Mouse (Mus musculus): ENCODE measurements around the gene Gli3. TPM values are rescaled to one million over a fixed set of nuclear protein-coding genes. Genes with fewer than 3 reads are reported as not detected.

The Gli3 gene
- polyA plus RNA-seq, 1 experiment from 2014 or later: 0.30 TPM

GRCm38 (mm10) chr13:15596667-15597066 lies 133.6 kb downstream of the Gli3 start:
- no peaks in the 10 kb centered on the region for H3K27me3 ChIP-seq (ENCODE audit: control insufficient read depth, insufficient read depth, low read depth, low read length)
- 55% methylated on average over 5 of the region's 5 CpGs for WGBS (ENCODE audit: insufficient replicate concordance)
- H3K4me3 ChIP-seq (ENCODE audit: low read depth, low read length): no peak overlapping the region
- no peaks in the 10 kb centered on the region for H3K9me3 ChIP-seq (replicated peaks; ENCODE audit: control insufficient read depth, low read length)
- no peak overlapping the region for H3K9ac ChIP-seq (ENCODE audit: low read depth, low read length)
- no peak overlapping the region for H3K4me2 ChIP-seq (ENCODE audit: low read depth, low read length)
- ATAC-seq (ENCODE audit: low read depth): no peak
- no peak overlapping the region for H3K27ac ChIP-seq (ENCODE audit: low read length)
- H3K36me3 ChIP-seq (ENCODE audit: control insufficient read depth, insufficient read depth): no peaks in the 10 kb centered on the region
- H3K4me1 ChIP-seq (ENCODE audit: control insufficient read depth, low read depth, low read length): no peaks in the 10 kb centered on the region

GRCm38 (mm10) chr13:15599741-15600140 lies 136.7 kb downstream of the Gli3 start:
- Histone ChIP-seq H3K9me3 (replicated peaks; ENCODE audit: control insufficient read depth, low read length) (no peaks in the 10 kb centered on the region), H3K4me2 (ENCODE audit: low read depth, low read length) (no peak overlapping the region), H3K27me3 (ENCODE audit: control insufficient read depth, insufficient read depth, low read depth, low read length) (no peaks in the 10 kb centered on the region), H3K4me1 (ENCODE audit: control insufficient read depth, low read depth, low read length) (no peaks in the 10 kb centered on the region), H3K27ac (ENCODE audit: low read length) (no peak overlapping the region), H3K4me3 (ENCODE audit: low read depth, low read length) (no peak overlapping the region), H3K9ac (ENCODE audit: low read depth, low read length) (no peak overlapping the region), H3K36me3 (ENCODE audit: control insufficient read depth, insufficient read depth) (no peaks in the 10 kb centered on the region)
- WGBS (ENCODE audit: insufficient replicate concordance): 61% methylated on average over 2 of the region's 2 CpGs
- ATAC-seq (ENCODE audit: low read depth): no peak

DNA sequence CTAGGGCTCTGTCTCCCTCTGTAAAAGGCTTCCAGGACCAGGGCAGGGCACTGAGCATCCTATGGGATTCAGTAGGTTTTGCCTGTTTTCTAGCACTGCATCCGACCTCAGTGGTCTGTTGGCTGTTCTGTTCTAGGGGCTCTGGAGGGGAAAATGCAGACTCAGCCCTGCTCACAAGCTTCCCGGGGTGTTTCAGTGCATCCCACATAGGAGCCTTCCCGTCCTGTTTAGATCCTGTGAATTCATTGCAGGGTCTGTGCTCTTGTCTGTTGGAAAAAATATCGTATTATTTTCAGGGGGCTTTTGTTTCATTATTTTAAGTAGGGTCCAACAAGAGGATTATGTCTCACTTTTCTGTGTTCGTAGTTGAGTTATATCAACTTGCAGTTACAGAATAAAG lies 139.1 kb downstream of the Gli3 start:
- Histone ChIP-seq H3K9ac (ENCODE audit: low read depth, low read length) (no peak overlapping the region), H3K27ac (ENCODE audit: low read length) (no peak overlapping the region), H3K36me3 (ENCODE audit: control insufficient read depth, insufficient read depth) (no peaks in the 10 kb centered on the region), H3K4me1 (ENCODE audit: control insufficient read depth, low read depth, low read length) (no peaks in the 10 kb centered on the region), H3K9me3 (replicated peaks; ENCODE audit: control insufficient read depth, low read length) (no peaks in the 10 kb centered on the region), H3K4me3 (ENCODE audit: low read depth, low read length) (no peak overlapping the region), H3K4me2 (ENCODE audit: low read depth, low read length) (no peak overlapping the region), H3K27me3 (ENCODE audit: control insufficient read depth, insufficient read depth, low read depth, low read length) (no peaks in the 10 kb centered on the region)
- 49% methylated on average over 5 of the region's 5 CpGs for WGBS (ENCODE audit: insufficient replicate concordance)
- no peak for ATAC-seq (ENCODE audit: low read depth)

DNA sequence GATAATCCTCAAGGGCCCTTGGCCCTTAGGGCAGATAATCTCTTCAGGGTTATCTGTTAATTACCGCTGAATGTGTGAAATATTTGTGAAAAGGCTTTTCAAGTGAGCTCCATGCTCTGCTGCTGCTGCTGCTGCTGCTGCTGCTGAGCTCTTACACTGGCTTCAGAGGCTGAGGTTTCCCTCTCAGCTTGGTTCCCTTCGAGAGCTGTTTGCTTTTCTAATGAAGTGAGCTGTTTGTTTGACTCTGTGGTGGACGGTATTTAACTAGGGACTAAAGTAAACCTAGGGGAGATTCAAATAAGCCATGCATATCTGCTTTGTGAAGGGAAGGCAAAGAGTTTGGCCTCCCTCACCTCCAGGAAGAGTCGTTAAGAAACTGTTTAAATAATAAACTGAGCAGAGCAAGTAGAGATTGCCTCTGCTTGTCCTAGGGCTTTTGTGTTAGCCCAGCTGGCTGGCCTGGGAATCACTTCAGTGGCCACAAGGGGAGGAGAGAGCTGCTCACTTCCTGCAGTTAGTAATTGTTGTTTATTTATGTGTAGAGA lies 139.7 kb downstream of the Gli3 start:
- WGBS (ENCODE audit: insufficient replicate concordance): 25% methylated on average over 4 of the region's 4 CpGs

DNA sequence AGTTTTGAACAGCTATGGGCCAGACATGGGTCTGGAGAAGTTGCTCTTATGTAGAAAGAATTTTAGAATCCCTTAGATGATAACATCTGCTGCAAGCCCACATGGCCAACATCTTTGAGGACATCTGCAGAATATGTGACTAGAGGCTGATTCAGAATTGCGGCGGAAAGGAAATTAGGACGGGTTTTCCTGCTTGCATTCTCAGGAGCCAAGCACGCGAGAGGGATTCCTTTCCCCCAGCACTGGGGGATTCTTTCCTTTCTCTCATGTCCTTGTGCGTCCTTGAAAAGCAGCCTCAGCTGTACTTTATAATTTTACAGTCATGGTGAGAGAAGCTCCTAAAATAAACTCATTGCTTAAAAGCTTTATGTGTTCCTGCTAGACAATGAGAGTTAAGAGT lies 141.0 kb downstream of the Gli3 start:
- H3K36me3 ChIP-seq (ENCODE audit: control insufficient read depth, insufficient read depth): no peaks in the 10 kb centered on the region
- H3K4me2 ChIP-seq (ENCODE audit: low read depth, low read length): no peak overlapping the region
- no peak for ATAC-seq (ENCODE audit: low read depth)
- WGBS (ENCODE audit: insufficient replicate concordance): 57% methylated on average over 6 of the region's 6 CpGs
- H3K9me3 ChIP-seq (replicated peaks; ENCODE audit: control insufficient read depth, low read length): no peaks in the 10 kb centered on the region
- no peak overlapping the region for H3K9ac ChIP-seq (ENCODE audit: low read depth, low read length)
- H3K4me1 ChIP-seq (ENCODE audit: control insufficient read depth, low read depth, low read length): no peaks in the 10 kb centered on the region
- H3K27me3 ChIP-seq (ENCODE audit: control insufficient read depth, insufficient read depth, low read depth, low read length): no peaks in the 10 kb centered on the region
- H3K4me3 ChIP-seq (ENCODE audit: low read depth, low read length): no peak overlapping the region
- H3K27ac ChIP-seq (ENCODE audit: low read length): no peak overlapping the region

More for the DNA sequence above, 139.7 kb downstream of the Gli3 start:
- no peak overlapping the region for H3K27ac ChIP-seq (ENCODE audit: low read length)
- no peak for ATAC-seq (ENCODE audit: low read depth)
- no peaks in the 10 kb centered on the region for H3K4me1 ChIP-seq (ENCODE audit: control insufficient read depth, low read depth, low read length)
- H3K9me3 ChIP-seq (replicated peaks; ENCODE audit: control insufficient read depth, low read length): no peaks in the 10 kb centered on the region
- H3K9ac ChIP-seq (ENCODE audit: low read depth, low read length): no peak overlapping the region
- H3K27me3 ChIP-seq (ENCODE audit: control insufficient read depth, insufficient read depth, low read depth, low read length): no peaks in the 10 kb centered on the region
- H3K4me2 ChIP-seq (ENCODE audit: low read depth, low read length): no peak overlapping the region
- H3K36me3 ChIP-seq (ENCODE audit: control insufficient read depth, insufficient read depth): no peaks in the 10 kb centered on the region
- H3K4me3 ChIP-seq (ENCODE audit: low read depth, low read length): no peak overlapping the region

DNA sequence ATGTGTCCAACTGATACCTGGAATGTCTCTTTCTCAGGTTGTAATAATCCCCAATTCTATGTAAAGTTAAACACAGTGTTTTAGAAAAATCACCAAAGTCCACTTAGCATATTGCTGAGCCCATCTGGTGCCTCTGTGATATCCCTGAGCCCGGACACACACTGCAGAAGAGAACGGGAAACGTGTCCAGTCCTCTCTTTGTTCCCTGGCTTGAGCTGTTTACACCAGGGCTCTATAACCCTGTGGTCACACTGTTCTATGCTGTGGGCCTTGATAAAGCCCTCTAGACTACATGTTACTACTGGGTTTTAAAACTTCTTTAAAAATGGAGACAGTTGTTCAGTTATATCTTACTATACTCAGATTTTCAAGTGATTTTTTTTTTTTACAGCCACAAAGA lies 154.4 kb downstream of the Gli3 start:
- Histone ChIP-seq H3K27me3 (ENCODE audit: control insufficient read depth, insufficient read depth, low read depth, low read length) (no peaks in the 10 kb centered on the region), H3K4me1 (ENCODE audit: control insufficient read depth, low read depth, low read length) (no peaks in the 10 kb centered on the region), H3K4me3 (ENCODE audit: low read depth, low read length) (no peak overlapping the region), H3K9me3 (replicated peaks; ENCODE audit: control insufficient read depth, low read length) (no peaks in the 10 kb centered on the region), H3K9ac (ENCODE audit: low read depth, low read length) (no peak overlapping the region), H3K36me3 (ENCODE audit: control insufficient read depth, insufficient read depth) (no peaks in the 10 kb centered on the region), H3K4me2 (ENCODE audit: low read depth, low read length) (no peak overlapping the region), H3K27ac (ENCODE audit: low read length) (no peak overlapping the region)
- 49% methylated on average over 3 of the region's 3 CpGs for WGBS (ENCODE audit: insufficient replicate concordance)
- ATAC-seq (ENCODE audit: low read depth): no peak

DNA sequence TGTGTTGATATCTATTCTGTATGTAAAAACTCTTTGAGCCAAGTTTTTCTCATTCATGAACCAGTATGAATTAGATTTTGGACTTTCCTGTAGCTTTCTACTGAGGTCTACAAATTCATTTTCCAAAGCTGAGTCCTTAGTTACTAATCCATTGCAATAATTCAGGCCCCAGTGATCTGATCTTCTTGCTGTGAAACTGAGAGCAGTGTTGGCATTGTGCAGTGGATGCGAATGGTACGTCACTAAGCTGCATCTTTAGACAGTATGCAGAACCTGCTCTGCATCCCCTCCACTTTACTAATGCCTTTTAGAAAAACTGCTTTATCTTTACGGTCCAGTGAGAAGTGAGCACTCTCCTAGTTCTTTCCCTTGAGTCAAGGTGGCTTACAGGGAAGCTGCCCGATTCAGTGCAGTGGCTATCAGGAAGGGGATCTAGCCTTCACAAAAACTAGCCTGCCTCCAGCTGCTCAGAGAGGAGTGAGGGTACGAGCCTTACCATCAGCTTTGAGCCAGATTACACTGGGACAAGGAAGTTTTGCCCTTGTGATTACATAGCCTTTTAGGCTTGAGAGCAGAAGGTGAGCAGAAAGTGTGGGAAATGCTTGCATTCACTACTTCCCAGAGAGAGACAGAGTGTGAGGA lies 155.1 kb downstream of the Gli3 start:
- Histone ChIP-seq H3K9ac (ENCODE audit: low read depth, low read length) (no peak overlapping the region), H3K4me3 (ENCODE audit: low read depth, low read length) (no peak overlapping the region), H3K27ac (ENCODE audit: low read length) (no peak overlapping the region), H3K9me3 (replicated peaks; ENCODE audit: control insufficient read depth, low read length) (no peaks in the 10 kb centered on the region), H3K36me3 (ENCODE audit: control insufficient read depth, insufficient read depth) (no peaks in the 10 kb centered on the region), H3K4me1 (ENCODE audit: control insufficient read depth, low read depth, low read length) (no peaks in the 10 kb centered on the region), H3K27me3 (ENCODE audit: control insufficient read depth, insufficient read depth, low read depth, low read length) (no peaks in the 10 kb centered on the region), H3K4me2 (ENCODE audit: low read depth, low read length) (no peak overlapping the region)
- WGBS (ENCODE audit: insufficient replicate concordance): 50% methylated on average over 5 of the region's 5 CpGs
- ATAC-seq (ENCODE audit: low read depth): no peak

DNA sequence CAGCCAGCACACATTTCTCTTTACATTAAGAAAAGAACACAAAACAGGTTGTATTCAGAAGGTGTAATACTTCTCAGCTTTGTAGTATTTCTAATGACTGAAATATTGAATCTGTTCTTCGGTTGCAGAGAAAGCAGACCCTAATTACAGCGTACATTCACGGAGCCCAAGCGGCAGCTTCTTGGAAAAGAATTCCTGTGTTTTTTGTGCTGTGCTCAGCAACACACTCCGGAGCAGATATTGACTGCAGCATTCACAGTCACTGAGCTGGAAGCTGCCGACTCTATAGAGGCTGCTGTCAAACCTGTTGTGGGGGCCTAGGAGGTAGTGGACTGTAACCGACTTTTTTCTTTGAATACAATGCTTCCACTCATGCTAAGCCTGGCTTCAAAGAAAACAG lies 158.0 kb downstream of the Gli3 start:
- H3K4me2 ChIP-seq (ENCODE audit: low read depth, low read length): no peak overlapping the region
- no peaks in the 10 kb centered on the region for H3K27me3 ChIP-seq (ENCODE audit: control insufficient read depth, insufficient read depth, low read depth, low read length)
- ATAC-seq (ENCODE audit: low read depth): no peak
- H3K4me3 ChIP-seq (ENCODE audit: low read depth, low read length): no peak overlapping the region
- no peak overlapping the region for H3K27ac ChIP-seq (ENCODE audit: low read length)
- H3K36me3 ChIP-seq (ENCODE audit: control insufficient read depth, insufficient read depth): no peaks in the 10 kb centered on the region
- H3K9me3 ChIP-seq (replicated peaks; ENCODE audit: control insufficient read depth, low read length): no peaks in the 10 kb centered on the region
- 72% methylated on average over 7 of the region's 7 CpGs for WGBS (ENCODE audit: insufficient replicate concordance)
- H3K4me1 ChIP-seq (ENCODE audit: control insufficient read depth, low read depth, low read length): no peaks in the 10 kb centered on the region
- no peak overlapping the region for H3K9ac ChIP-seq (ENCODE audit: low read depth, low read length)

DNA sequence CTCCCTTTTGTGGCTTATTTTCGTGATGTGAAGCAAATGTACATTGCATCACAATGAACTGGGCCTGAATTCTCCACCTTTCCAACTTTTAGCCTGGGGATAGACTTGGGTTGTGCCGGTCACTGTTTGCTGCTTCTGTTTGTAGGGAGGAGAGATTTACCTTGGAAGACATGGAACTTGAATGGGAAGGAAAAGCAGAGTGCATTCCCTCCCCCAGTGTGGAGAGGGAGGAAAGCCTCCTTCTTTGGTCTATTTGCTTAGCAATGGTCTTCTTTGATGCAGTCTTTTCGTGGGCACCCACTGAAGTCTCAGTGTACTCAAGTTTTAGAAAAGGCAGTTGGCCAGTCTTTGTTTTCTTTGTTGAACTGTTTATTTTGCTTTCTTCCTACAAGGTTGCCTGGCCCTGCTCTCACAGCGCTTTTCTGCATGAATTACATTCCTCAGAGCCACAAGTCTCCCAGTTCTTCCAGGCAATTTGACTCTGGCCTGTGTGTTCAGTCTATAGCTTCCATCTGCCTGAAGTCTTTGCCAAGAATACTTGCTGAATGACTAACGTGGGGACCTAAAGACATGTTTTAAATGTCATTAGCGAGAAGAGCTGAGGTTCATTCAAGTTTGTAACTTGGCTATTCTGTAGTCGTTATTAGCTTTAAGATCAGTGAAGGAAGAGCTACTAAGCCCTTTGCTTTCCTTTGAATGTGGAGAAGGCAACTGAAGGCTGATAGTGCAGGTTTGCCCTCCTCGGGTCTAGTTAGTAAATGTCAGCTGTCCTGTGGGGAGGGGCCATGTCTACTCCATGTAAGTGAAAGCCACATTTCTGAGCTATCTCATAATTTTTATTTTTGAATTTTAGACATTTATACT lies 161.7 kb downstream of the Gli3 start:
- Histone ChIP-seq H3K27me3 (ENCODE audit: control insufficient read depth, insufficient read depth, low read depth, low read length) (no peaks in the 10 kb centered on the region), H3K4me3 (ENCODE audit: low read depth, low read length) (no peak overlapping the region), H3K4me1 (ENCODE audit: control insufficient read depth, low read depth, low read length) (no peaks in the 10 kb centered on the region), H3K36me3 (ENCODE audit: control insufficient read depth, insufficient read depth) (no peaks in the 10 kb centered on the region), H3K9ac (ENCODE audit: low read depth, low read length) (no peak overlapping the region), H3K27ac (ENCODE audit: low read length) (no peak overlapping the region), H3K4me2 (ENCODE audit: low read depth, low read length) (no peak overlapping the region), H3K9me3 (replicated peaks; ENCODE audit: control insufficient read depth, low read length) (no peaks in the 10 kb centered on the region)
- no peak for ATAC-seq (ENCODE audit: low read depth)
- WGBS (ENCODE audit: insufficient replicate concordance): 44% methylated on average over 8 of the region's 8 CpGs

All from liver, embryonic 16.5 days (tissue).